Mouse (Mus musculus) B cell, adult 67 days (primary cell): ENCODE results near the gene Gm4302. TPM values are rescaled to one million over a fixed set of nuclear protein-coding genes. Genes with fewer than 3 reads are reported as not detected.

Source experiments
- total RNA-seq, 2 experiments: library from RNA; stranded (reverse); gene quantifications; 4 replicates each; pipeline ENCODE4 v1.2.4; 2023

Gm4302 gene
- total RNA-seq = not detected

GRCm38 (mm10) chr10:100340536-100340935 lies at the start of gene Gm4302:
TSS of gene Gm4302 (plus strand) at chr10:100340836.

DNA sequence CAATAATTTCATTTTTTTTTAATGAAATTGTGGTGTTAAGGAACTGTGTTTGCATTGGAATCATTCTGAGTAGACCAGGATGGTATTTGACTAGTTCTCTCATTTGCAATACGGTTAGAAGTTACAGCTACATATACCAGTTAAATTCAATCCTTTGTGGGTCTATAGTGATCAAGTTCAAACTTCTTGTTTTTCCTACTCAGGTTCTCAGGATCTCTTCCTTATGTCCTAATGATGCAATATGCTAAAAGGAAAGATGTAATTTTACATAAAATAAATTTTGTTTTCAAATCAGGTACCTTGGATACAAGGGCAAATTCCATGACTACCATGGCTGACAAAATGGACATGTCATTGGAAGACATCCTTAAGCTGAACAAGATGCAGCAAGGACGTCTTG lies 5.3 kb upstream of the Gm4302 start, which contains the start of gene Gm4301:
Gene Gm4301, plus strand, starts transcription at position 301 of the 400 bp plus-strand sequence.

DNA sequence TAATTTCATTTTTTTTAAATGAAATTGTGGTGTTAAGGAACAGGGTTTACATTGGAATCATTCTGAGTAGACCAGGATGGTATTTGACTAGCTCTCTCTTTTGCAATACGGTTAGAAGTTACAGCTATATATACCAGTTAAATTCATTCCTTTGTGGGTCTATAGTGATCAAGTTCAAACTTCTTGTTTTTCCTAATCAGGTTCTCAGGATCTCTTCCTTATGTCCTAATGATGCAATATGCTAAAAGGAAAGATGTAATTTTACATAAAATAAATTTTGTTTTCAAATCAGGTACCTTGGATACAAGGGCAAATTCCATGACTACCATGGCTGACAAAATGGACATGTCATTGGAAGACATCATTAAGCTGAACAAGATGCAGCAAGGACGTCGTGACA lies 5.0 kb downstream of the Gm4302 start, which contains the start of gene Gm4303:
Gene Gm4303, plus strand, starts transcription at position 301 of the 400 bp plus-strand sequence.

GRCm38 (mm10) chr10:100350793-100351192 lies 10.2 kb downstream of the Gm4302 start, which contains the start of gene Gm4305:
TSS of gene Gm4305 (plus strand) at chr10:100351093.

GRCm38 (mm10) chr10:100361038-100361437 lies 20.4 kb downstream of the Gm4302 start, which contains the start of gene Gm4307:
TSS of gene Gm4307 (plus strand) at chr10:100361338.

DNA sequence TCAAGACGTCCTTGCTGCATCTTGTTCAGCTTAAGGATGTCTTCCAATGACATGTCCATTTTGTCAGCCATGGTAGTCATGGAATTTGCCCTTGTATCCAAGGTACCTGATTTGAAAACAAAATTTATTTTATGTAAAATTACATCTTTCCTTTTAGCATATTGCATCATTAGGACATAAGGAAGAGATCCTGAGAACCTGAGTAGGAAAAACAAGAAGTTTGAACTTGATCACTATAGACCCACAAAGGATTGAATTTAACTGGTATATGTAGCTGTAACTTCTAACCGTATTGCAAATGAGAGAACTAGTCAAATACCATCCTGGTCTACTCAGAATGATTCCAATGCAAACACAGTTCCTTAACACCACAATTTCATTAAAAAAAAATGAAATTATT lies 41.8 kb downstream of the Gm4302 start, which contains the start of gene Gm4312:
Gene Gm4312, minus strand, starts transcription at position 101 of the 400 bp plus-strand sequence.

Other genes with a start within 250 kb of the Gm4302 start
- not detected for gene Gm4301, start 5.2 kb upstream of the Gm4302 start, total RNA-seq
- gene Gm4303, start 5.1 kb downstream of the Gm4302 start, total RNA-seq = not detected
- gene Gm4305, start 10.3 kb downstream of the Gm4302 start, total RNA-seq = not detected
- not detected for gene Gm4307, start 20.5 kb downstream of the Gm4302 start, total RNA-seq
- gene Gm4312, start 41.7 kb downstream of the Gm4302 start, total RNA-seq = not detected
- gene Tmtc3, start 146.5 kb downstream of the Gm4302 start, total RNA-seq = 1 to 10 TPM; 1.3 to 2.0 TPM
- gene Cep290, start 146.7 kb downstream of the Gm4302 start, total RNA-seq = 1 to 10 TPM; 1.9 to 3.6 TPM
- 10 to 100 TPM in 1 of 2 experiments, 1 to 10 TPM in 1; 5.4 to 11.7 TPM for gene 4930430F08Rik, start 249.6 kb downstream of the Gm4302 start, total RNA-seq
- gene 1700017N19Rik, start 249.6 kb downstream of the Gm4302 start, total RNA-seq = not detected